Mouse (Mus musculus) myocyte (in vitro differentiated cells): ENCODE measurements around the gene 3110082I17Rik.

Experiments
- E2F4 ChIP-seq: IDR thresholded peaks from one replicate; pipeline ENCODE4 v1.6.1; 2011; ENCODE audit warnings: mild to moderate bottlenecking, control low read depth, moderate library complexity; ENCODE audit not compliant: insufficient read depth
- MAX ChIP-seq: IDR thresholded peaks from one replicate; pipeline ENCODE4 v1.6.1; 2011; ENCODE audit warnings: low read depth, mild to moderate bottlenecking, control low read depth
- MYOG ChIP-seq, 3 experiments: IDR thresholded peaks; one replicate each; pipeline ENCODE4 v1.6.1; 2011; ENCODE audit warnings: control low read depth in 2 of 3, low read depth in 2 of 3, mild to moderate bottlenecking in 2 of 3; ENCODE audit not compliant: insufficient read length in 2 of 3, control insufficient read depth in 1 of 3, insufficient read depth in 1 of 3
- POLR2A ChIP-seq: IDR thresholded peaks from one replicate; pipeline ENCODE4 v1.6.1; 2011; ENCODE audit warnings: low read depth, mild to moderate bottlenecking, control low read depth, moderate library complexity; ENCODE audit not compliant: insufficient read length
- TCF12 ChIP-seq: IDR thresholded peaks from one replicate; pipeline ENCODE4 v1.6.1; 2011; ENCODE audit warnings: mild to moderate bottlenecking, control low read depth; ENCODE audit not compliant: poor library complexity, insufficient read depth, severe bottlenecking
- USF1 ChIP-seq: IDR thresholded peaks from one replicate; pipeline ENCODE4 v1.6.1; 2011; ENCODE audit warnings: low read depth, mild to moderate bottlenecking, control low read depth, moderate library complexity

- no peak for TF ChIP-seq POLR2A
- TF ChIP-seq USF1, result no peak
- TF ChIP-seq MAX, result no peak
- no peak for TF ChIP-seq MYOG (IDR thresholded peaks at IDR 0.05; ENCODE audit: control insufficient read depth in 1 of 3, insufficient read depth in 1 of 3, insufficient read length in 2 of 3, low read depth in 2 of 3)
- TF ChIP-seq E2F4, result no peak
- TF ChIP-seq TCF12, result no peak
Measured at GRCm38 (mm10) chr5:139411665-139412314, 48.5 kb downstream of the 3110082I17Rik start.
